Mouse (Mus musculus) liver, embryonic 18 days (tissue): ENCODE results near the gene Plppr2. TPM values are rescaled to one million over a fixed set of nuclear protein-coding genes. Genes with fewer than 3 reads are reported as not detected.

Experiments
- polyA plus RNA-seq: library from polyadenylated mRNA; depleted of rRNA; stranded (reverse); fragments of >200 nt; gene quantifications from 2 replicates; pipeline ENCODE4 v1.2.3, GENCODE M21; 2012; rRNA removed

The Plppr2 gene
- 8.6 and 10.1 TPM in 2 replicates for polyA plus RNA-seq

GRCm38 (mm10) chr9:21936692-21937570 lies at the start of gene Plppr2:
Gene Plppr2, plus strand, starts transcription at chr9:21937033.

GRCm38 (mm10) chr9:21918035-21918592 lies 18.7 kb upstream of the Plppr2 start, which contains the start of gene Rab3d:
Gene Rab3d, minus strand, starts transcription at chr9:21918192.

GRCm38 (mm10) chr9:21927208-21927753 lies 9.6 kb upstream of the Plppr2 start, which contains the start of the genes Ccdc159 and Tmem205:
Gene Ccdc159, plus strand, starts transcription at chr9:21927471.
Gene Tmem205, minus strand, starts transcription at chr9:21927556.

GRCm38 (mm10) chr9:21955570-21956281 lies 18.9 kb downstream of the Plppr2 start, which contains the start of gene Swsap1:
Gene Swsap1, plus strand, starts transcription at chr9:21955755.

GRCm38 (mm10) chr9:21963417-21963816 lies 26.6 kb downstream of the Plppr2 start, which contains the start of gene Epor:
Gene Epor, minus strand, starts transcription at chr9:21963506.

GRCm38 (mm10) chr9:21989230-21990110 lies 52.6 kb downstream of the Plppr2 start, which contains the start of gene Rgl3:
Gene Rgl3, minus strand, starts transcription at chr9:21989446.

Other genes with a start within 250 kb of the Plppr2 start
- gene Ldlr, start 213.6 kb upstream of the Plppr2 start, polyA plus RNA-seq: 23.3 and 25.4 TPM in 2 replicates
- gene Spc24, start 176.7 kb upstream of the Plppr2 start, polyA plus RNA-seq: 25.7 and 26.4 TPM in 2 replicates
- 8.2 and 9.7 TPM in 2 replicates for gene Kank2, start 138.3 kb upstream of the Plppr2 start, polyA plus RNA-seq
- gene Angptl8, start 101.5 kb upstream of the Plppr2 start, polyA plus RNA-seq: 176 and 212 TPM in 2 replicates
- gene Dock6, start 84.4 kb upstream of the Plppr2 start, polyA plus RNA-seq: 25.2 and 25.3 TPM in 2 replicates
- 18.4 and 22.1 TPM in 2 replicates for gene Rab3d, start 18.8 kb upstream of the Plppr2 start, polyA plus RNA-seq
- 4.7 and 5.0 TPM in 2 replicates for gene Ccdc159, start 9.6 kb upstream of the Plppr2 start, polyA plus RNA-seq
- gene Tmem205, start 9.5 kb upstream of the Plppr2 start, polyA plus RNA-seq: 183 and 222 TPM in 2 replicates
- 1.4 and 1.6 TPM in 2 replicates for gene Swsap1, start 18.7 kb downstream of the Plppr2 start, polyA plus RNA-seq
- 51.5 and 56.7 TPM in 2 replicates for gene Epor, start 26.5 kb downstream of the Plppr2 start, polyA plus RNA-seq
- 0.31 and 0.53 TPM in 2 replicates for gene Rgl3, start 52.4 kb downstream of the Plppr2 start, polyA plus RNA-seq
- 0.02 TPM in 2 replicates for gene Ccdc151, start 65.6 kb downstream of the Plppr2 start, polyA plus RNA-seq
- 61.1 and 69.2 TPM in 2 replicates for gene Prkcsh, start 65.8 kb downstream of the Plppr2 start, polyA plus RNA-seq
- under 0.01 and 0.01 TPM in 2 replicates for gene Elavl3, start 115.0 kb downstream of the Plppr2 start, polyA plus RNA-seq
- not detected in 2 replicates for gene Gm49318, start 134.2 kb downstream of the Plppr2 start, polyA plus RNA-seq
- 9.9 and 13.0 TPM in 2 replicates for gene Zfp653, start 134.3 kb downstream of the Plppr2 start, polyA plus RNA-seq
- gene Ecsit, start 148.4 kb downstream of the Plppr2 start, polyA plus RNA-seq: 14.9 and 15.9 TPM in 2 replicates
- gene Cnn1, start 162.2 kb downstream of the Plppr2 start, polyA plus RNA-seq: 0.42 and 0.54 TPM in 2 replicates
- gene Elof1, start 180.1 kb downstream of the Plppr2 start, polyA plus RNA-seq: 51.8 and 57.2 TPM in 2 replicates
- 142 and 178 TPM in 2 replicates for gene Acp5, start 198.7 kb downstream of the Plppr2 start, polyA plus RNA-seq
- 27.8 and 33.3 TPM in 2 replicates for gene Pigyl, start 219.8 kb downstream of the Plppr2 start, polyA plus RNA-seq